Mouse (Mus musculus) thymus, adult 2 months (tissue): ENCODE results near the gene Tapt1. TPM values are rescaled to one million over a fixed set of nuclear protein-coding genes. Genes with fewer than 3 reads are reported as not detected.
A peak's percentile ranks its signal among the peaks of the same experiment; 100 is the strongest.

Experiments used
- DNase-seq: peaks from one replicate; pipeline ENCODE4 v3.0.0; 2021
- H3K27ac ChIP-seq: fragments of 200-500 bp; 2 replicates; pipeline ENCODE4 v1.5.1; 2012; ENCODE audit warnings: low read length, control low read depth; ENCODE audit not compliant: control insufficient read depth, insufficient read depth
- H3K27me3 ChIP-seq: fragments of 200-500 bp; 2 replicates; pipeline ENCODE4 v1.6.1; 2012; ENCODE audit warnings: mild to moderate bottlenecking, low read length, moderate library complexity, mixed read lengths; ENCODE audit not compliant: control insufficient read depth, insufficient read depth
- H3K36me3 ChIP-seq: fragments of 200-500 bp; 2 replicates; pipeline ENCODE4 v1.6.1; 2012; ENCODE audit warnings: mild to moderate bottlenecking, low read length, moderate library complexity; ENCODE audit not compliant: control insufficient read depth, insufficient read depth
- H3K4me1 ChIP-seq: fragments of 200-500 bp; replicated peaks from 2 replicates; pipeline ENCODE4 v1.6.1; 2012; ENCODE audit warnings: low read length; ENCODE audit not compliant: control insufficient read depth, insufficient read depth
- H3K4me3 ChIP-seq: fragments of 200-500 bp; 2 replicates; pipeline ENCODE4 v1.5.1; 2012; ENCODE audit warnings: mild to moderate bottlenecking, low read length, control low read depth, moderate library complexity; ENCODE audit not compliant: control insufficient read depth, insufficient read depth
- CTCF ChIP-seq: fragments of 200-500 bp; IDR thresholded peaks from 2 replicates; pipeline ENCODE4 v1.5.1; 2012; ENCODE audit warnings: mild to moderate bottlenecking, control low read depth, low read length, moderate library complexity, borderline replicate concordance; ENCODE audit not compliant: control insufficient read depth, poor library complexity, insufficient read depth; ENCODE audit errors: extremely low read depth
- POLR2A ChIP-seq: fragments of 200-500 bp; IDR thresholded peaks from 2 replicates; pipeline ENCODE4 v1.6.1; 2012; ENCODE audit warnings: mild to moderate bottlenecking, low read length, control low read depth, moderate library complexity; ENCODE audit not compliant: control insufficient read depth, poor library complexity, insufficient read depth; ENCODE audit errors: extremely low read depth
- WGBS: fragments of 180-500 bp; shearing (Covaris S2); methylation state at CpG from one replicate; pipeline ENCODE4 v1.1.7; 2018; 5-methylcytosine and 5-hydroxymethylcytosine counted together
- polyA plus RNA-seq: library from polyadenylated mRNA; depleted of rRNA; stranded (reverse); fragments of >200 nt; gene quantifications from 2 replicates; pipeline ENCODE4 v1.2.3, GENCODE M21; 2012

Tapt1 gene
- polyA plus RNA-seq, 1 experiment: 242 TPM

DNA sequence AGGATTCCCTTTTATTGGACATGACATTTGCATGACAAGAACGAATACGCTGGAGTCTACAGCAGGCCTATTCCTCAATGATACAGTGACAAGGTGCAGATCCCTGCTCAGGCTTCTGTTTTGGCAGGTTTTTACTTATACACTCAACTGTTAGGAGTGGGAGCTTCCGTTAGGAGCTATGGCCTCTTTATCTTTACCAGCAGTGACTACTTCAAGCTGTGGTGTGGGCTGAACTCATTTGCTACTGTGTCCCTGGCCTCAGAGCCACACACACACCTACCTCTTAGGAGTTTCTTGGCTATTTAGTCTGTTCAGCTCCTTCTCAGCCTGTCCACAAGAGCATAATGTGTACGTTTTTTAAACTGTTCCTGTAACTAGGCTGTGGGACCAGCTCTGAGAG is 30.3 kb downstream of the Tapt1 start:
- Histone ChIP-seq H3K36me3 (peaks cover 62% of the 10 kb centered on the region), H3K27ac (no peak overlapping the region), H3K4me3 (no peak overlapping the region), H3K4me1 (peaks cover 2% of the 10 kb centered on the region; the same call in 1 of the 2 replicates), H3K27me3 (no peaks in the 10 kb centered on the region)
- DNase-seq: no peak
- 92% methylated on average over 4 of the region's 4 CpGs for WGBS
- TF ChIP-seq POLR2A: no peak
- TF ChIP-seq CTCF: no peak

DNA sequence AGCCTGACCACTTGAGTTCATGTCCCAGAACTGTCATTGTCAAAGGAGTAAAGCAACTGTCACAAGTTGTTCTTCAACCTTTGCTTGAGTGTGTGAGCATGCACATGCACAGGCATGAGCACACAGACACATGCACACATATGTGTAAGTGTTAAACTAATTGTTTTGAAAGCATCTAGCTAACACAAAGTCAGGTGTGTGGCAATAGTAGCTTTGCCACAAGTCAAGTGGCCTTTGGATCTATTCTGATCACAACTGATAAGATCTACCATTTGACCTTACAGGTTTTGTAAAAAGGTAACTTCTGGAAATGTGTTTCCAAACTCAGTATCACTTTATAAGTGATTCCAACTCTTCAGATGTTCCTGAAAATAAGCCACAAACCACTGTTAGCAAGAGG is 39.1 kb downstream of the Tapt1 start:
- Histone ChIP-seq H3K27ac (no peak overlapping the region), H3K36me3 (peaks cover 91% of the 10 kb centered on the region), H3K4me1 (peaks cover 3% of the 10 kb centered on the region; the same call in 1 of the 2 replicates), H3K27me3 (no peaks in the 10 kb centered on the region), H3K4me3 (no peak overlapping the region)
- no peak for DNase-seq
- TF ChIP-seq CTCF (no peak), POLR2A (no peak)

DNA sequence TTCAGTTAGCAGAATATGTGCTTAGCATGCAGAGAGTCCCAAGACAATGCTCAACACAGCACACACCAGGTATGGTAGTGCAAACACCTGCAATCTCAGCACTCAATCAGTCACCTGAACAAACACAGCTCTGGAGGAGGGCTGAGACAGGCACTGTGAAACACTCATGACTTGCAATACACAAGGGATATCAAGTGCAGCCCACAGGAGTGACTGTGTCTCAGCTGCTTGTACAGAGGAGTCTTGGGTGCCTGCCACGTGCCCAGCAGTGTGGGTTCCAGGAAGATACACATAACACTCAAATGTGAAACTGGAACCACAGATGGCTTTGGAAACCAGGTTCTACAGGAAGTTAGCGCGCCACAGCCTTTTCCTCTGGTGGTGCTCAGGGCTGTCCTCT is 44.8 kb downstream of the Tapt1 start:
- H3K4me3 ChIP-seq: no peak overlapping the region
- peak overlapping the region; percentile 75 for H3K27ac ChIP-seq
- WGBS: 7% methylated on average over 3 of the region's 3 CpGs
- peaks cover 24% of the 10 kb centered on the region for H3K4me1 ChIP-seq
- TF ChIP-seq CTCF (no peak), POLR2A (no peak)
- peak; percentile 32 for DNase-seq
- peaks cover 64% of the 10 kb centered on the region for H3K36me3 ChIP-seq
- no peaks in the 10 kb centered on the region for H3K27me3 ChIP-seq

DNA sequence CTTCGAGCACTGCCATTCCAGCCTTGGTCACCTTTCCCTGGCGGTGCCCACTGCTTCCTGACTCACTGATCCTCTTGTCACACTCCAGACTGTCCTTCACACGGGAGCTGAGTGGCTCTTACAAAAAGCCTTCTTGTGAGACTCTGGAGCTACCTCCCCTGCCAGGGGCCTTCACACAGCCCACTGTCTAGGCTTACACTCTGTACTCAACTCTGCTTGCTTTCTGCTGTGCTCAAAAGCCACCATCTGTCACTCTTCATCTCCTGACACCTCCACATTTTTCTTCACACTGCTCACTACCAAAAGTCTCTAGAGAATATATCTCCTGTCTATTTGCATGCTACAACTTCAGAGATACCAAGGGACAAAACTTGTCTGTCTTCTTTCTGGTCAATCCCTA is 46.0 kb downstream of the Tapt1 start:
- TF ChIP-seq CTCF: no peak
- no peak for TF ChIP-seq POLR2A
- Histone ChIP-seq H3K36me3 (peaks cover 66% of the 10 kb centered on the region), H3K4me1 (peaks cover 24% of the 10 kb centered on the region), H3K27me3 (no peaks in the 10 kb centered on the region), H3K4me3 (no peak overlapping the region), H3K27ac (peak overlapping the region; percentile 90)
- 91% methylated on average over 3 of the region's 3 CpGs for WGBS
- DNase-seq: no peak

DNA sequence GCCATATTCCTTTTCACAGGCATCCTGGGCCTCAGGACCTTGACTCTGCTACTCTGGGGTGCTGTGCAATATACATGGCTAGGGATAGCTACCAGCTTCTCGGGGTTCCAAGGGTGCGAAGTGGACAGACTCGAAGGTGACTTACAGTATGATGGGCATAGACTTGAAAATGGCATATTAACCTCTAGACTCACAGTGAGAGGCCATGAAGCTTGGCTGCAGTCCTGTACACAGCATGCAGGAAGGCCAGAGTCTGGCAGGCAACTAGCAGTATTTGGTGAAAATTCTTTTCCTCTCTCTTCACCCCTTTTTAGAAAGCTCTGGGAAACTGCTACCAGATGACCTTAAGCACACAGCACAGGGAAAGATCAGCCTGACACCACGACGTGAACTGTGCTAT is 52.4 kb downstream of the Tapt1 start:
- Histone ChIP-seq H3K4me3 (no peak overlapping the region), H3K36me3 (peaks cover 55% of the 10 kb centered on the region), H3K4me1 (peaks cover 4% of the 10 kb centered on the region), H3K27me3 (no peaks in the 10 kb centered on the region), H3K27ac (no peak overlapping the region)
- no peak for DNase-seq
- WGBS: 95% methylated on average over 5 of the region's 5 CpGs
- TF ChIP-seq CTCF (no peak), POLR2A (no peak)

DNA sequence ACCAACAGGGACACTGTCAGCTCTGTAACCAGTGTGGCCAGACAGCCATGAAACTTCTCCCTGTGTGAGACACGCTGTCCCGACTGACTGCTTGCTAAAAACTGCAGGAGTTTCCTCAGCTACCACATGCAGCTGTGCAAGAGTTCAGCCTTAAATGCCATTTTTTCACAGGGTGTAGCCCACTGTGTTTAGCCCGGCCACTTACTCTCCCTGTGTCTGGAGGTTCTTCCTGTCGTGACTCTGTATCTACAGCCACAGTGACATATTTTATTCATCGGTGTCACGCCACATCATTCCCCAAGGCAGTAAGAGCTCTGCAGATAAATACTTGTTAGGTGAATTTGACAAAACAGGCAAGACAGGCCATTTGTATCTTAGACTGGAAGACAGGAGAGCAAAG is 59.6 kb downstream of the Tapt1 start:
- TF ChIP-seq CTCF (no peak), POLR2A (no peak)
- WGBS: 91% methylated on average over 6 of the region's 6 CpGs
- Histone ChIP-seq H3K36me3 (no peaks in the 10 kb centered on the region), H3K27ac (no peak overlapping the region), H3K27me3 (no peaks in the 10 kb centered on the region), H3K4me3 (no peak overlapping the region), H3K4me1 (no peaks in the 10 kb centered on the region)
- DNase-seq: no peak

DNA sequence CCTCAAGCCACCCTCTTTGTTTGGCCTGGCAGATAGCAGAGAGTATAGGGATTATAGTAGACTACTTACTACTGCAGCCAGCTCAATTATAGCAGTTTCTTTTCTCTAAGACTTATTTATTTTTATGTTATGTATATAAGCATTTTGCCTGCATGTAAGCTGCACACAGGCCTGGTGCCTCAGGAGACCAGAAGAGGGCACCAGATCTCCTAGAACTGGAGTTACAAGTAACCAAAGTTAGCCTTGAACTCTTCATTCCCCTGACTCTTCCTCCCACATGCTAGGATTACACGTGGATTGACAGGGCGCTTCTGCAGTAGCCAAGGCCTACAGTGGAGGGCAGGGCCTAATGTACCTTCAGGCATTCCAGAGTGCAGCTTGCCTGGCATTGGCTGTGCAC is 60.6 kb downstream of the Tapt1 start:
- WGBS: 47% methylated on average over 2 of the region's 2 CpGs
- Histone ChIP-seq H3K27me3 (no peaks in the 10 kb centered on the region), H3K36me3 (no peaks in the 10 kb centered on the region), H3K27ac (no peak overlapping the region), H3K4me1 (no peaks in the 10 kb centered on the region), H3K4me3 (no peak overlapping the region)
- peak; percentile 59 for DNase-seq
- TF ChIP-seq POLR2A (no peak), CTCF (no peak)
